Mouse (Mus musculus) C3H10T1/2 (cell line): Measurements from ENCODE around the gene Szt2. TPM values are rescaled to one million over a fixed set of nuclear protein-coding genes. Genes with fewer than 3 reads are reported as not detected.

ENCODE experiments used
- polyA plus RNA-seq, 2 experiments: library from polyadenylated mRNA; unstranded; fragments of >200 nt; fragmentation: generic; extraction: Trizol; gene quantifications; one replicate each; pipeline ENCODE4 v1.2.1; 2012; ENCODE audit warnings: missing spikeins in 2 of 2

Gene Szt2
- 10 to 100 TPM in 1 of 2 experiments, 1 to 10 TPM in 1; 2.4 to 11.3 TPM for polyA plus RNA-seq

DNA sequence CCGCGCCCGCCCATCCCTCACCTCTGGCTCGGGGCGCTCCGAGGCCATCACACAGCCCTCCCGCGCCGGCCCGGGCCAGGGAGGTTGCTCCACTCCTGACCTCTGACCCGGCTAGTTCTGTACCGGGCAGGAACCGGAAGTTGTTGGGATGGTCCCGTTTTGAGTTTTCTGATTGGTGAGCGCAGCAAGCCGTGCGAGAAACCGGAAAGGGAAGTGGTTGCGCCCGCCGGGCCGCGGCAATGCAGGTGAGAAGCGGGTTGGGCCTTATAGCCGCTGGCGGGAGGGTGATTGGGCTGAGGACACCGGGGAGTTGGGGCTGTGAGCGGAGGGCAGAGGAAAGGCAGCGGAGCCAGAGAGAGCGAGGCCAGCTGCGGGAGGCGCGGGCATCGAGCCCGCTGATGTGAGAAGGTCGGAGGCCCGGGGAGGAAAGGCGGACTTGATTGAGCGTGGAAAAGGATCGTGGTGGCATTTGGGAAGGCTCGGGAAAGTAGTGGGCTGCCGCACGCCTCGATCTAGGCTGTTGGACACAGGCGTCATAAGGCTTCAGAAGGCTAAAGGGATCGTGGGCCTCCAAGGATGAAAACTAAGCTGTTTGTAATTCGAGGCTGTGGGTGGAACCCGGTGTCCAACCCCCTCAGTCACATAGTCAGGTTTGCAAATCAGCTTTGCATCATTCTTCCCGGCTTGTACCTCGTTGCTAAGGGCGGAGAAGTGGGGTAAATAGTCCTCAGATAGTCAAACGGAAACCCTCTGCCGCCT, at the start of gene Szt2, which contains the start of gene Med8:
Gene Szt2, minus strand, starts transcription at position 132 of the 759 bp plus-strand sequence.
Gene Med8, plus strand, starts transcription at position 196 of the 759 bp plus-strand sequence.

DNA sequence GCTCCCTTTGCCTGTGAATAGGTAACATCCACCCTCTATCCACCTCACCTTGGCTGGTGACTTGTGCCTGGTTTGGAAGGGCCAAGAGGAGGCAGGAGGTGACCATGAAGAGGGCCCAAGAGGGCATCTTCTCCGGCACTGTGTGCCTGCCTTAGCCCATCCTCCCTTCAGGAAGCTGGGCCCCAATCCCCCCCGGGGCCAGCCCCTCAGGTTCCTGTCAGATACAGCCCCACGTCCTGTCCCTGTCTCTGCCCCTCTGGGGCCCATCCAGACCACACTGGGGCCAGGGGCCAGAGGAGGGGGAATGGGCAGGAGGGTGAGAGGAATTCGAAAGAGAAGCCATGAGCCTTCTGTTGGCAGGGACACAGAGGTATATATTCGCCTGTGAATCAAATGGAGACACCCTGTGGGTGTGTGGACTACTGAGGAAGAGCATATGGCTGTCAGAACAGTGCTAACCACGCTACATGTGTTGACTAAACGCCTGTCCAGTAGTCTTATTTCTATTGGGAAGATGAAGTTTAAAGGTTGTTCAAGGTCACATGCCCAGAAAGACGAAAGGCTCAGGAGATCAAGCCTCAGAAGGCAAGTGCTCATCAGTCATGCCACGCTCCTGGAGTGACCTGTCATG, 48.4 kb upstream of the Szt2 start, which contains the start of gene Mpl:
Gene Mpl, minus strand, starts transcription at position 169 of the 631 bp plus-strand sequence.

DNA sequence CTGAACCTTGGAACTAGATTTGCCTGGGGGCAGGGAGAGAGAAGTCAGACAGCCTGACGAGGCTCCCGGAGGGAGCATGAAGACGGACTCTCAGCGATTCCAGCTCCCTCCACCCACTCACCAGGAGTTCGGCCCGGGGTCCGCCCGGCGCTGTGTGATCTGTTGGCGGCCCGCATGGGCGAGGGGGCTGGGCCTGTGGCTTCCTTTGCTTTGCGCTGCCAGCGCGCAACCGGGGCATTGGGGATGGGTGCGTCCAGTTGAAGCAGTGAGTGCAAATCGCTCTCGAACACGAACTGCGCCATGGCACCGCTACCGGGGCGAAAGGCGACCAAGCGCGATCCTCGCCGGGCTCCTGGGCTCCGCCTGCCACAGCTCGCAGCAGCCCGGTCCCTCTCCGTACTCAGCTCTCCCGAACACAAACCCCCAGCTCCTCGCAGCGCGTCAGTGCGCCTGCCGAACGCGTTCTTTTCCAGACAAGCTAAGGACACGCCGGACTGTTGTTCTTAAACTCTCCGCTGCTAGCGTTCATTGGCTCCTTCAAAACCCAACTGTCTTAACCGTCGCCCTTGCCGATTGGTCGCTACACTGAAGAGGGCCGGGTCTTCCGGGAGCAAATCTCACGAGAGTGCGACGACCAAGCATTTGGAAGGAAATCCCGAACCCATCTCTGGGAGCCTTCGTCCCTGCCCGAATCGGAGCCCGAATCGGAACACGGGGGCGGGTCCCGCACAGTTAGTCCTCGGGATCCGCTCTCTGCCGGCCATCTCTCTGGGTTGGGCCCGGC, 27.9 kb upstream of the Szt2 start, which contains the start of gene Cdc20:
Gene Cdc20, minus strand, starts transcription at position 533 of the 784 bp plus-strand sequence.

GRCm38 (mm10) chr4:118427768-118428451, 18.8 kb upstream of the Szt2 start, which contains the start of gene Elovl1:
Elovl1 (plus strand) TSS chr4:118428093.

Other genes starting within 250 kb of the Szt2 start
- 10 to 100 TPM in 1 of 2 experiments, 1 to 10 TPM in 1; 6.6 to 50.0 TPM for gene Kdm4a, start 229.2 kb downstream of the Szt2 start, polyA plus RNA-seq
- gene Ptprf, start 117.9 kb downstream of the Szt2 start, polyA plus RNA-seq: 10 to 100 TPM in 1 of 2 experiments, 1 to 10 TPM in 1; 3.6 to 30.0 TPM
- 10 to 100 TPM; 34.6 to 47.2 TPM for gene Med8, start 64 bp upstream of the Szt2 start, polyA plus RNA-seq
- gene Elovl1, start 18.8 kb upstream of the Szt2 start, polyA plus RNA-seq: 100 to 1,000 TPM in 1 of 2 experiments, 10 to 100 TPM in 1; 92.6 to 116 TPM
- 100 to 1,000 TPM; 129 to 220 TPM for gene Cdc20, start 28.1 kb upstream of the Szt2 start, polyA plus RNA-seq
- gene Mpl, start 48.2 kb upstream of the Szt2 start, polyA plus RNA-seq: not detected
- not detected for gene Tie1, start 80.8 kb upstream of the Szt2 start, polyA plus RNA-seq
- gene 2610528J11Rik, start 117.7 kb upstream of the Szt2 start, polyA plus RNA-seq: not detected
- not detected for gene Tmem125, start 134.8 kb upstream of the Szt2 start, polyA plus RNA-seq
- not detected for gene Cfap57, start 211.5 kb upstream of the Szt2 start, polyA plus RNA-seq
- 10 to 100 TPM; 12.5 to 40.3 TPM for gene Ebna1bp2, start 211.5 kb upstream of the Szt2 start, polyA plus RNA-seq
- not detected for gene Olfr62, start 249.7 kb upstream of the Szt2 start, polyA plus RNA-seq